ENCODE assay signal across 9 mouse cellular contexts in the genomic region with DNA sequence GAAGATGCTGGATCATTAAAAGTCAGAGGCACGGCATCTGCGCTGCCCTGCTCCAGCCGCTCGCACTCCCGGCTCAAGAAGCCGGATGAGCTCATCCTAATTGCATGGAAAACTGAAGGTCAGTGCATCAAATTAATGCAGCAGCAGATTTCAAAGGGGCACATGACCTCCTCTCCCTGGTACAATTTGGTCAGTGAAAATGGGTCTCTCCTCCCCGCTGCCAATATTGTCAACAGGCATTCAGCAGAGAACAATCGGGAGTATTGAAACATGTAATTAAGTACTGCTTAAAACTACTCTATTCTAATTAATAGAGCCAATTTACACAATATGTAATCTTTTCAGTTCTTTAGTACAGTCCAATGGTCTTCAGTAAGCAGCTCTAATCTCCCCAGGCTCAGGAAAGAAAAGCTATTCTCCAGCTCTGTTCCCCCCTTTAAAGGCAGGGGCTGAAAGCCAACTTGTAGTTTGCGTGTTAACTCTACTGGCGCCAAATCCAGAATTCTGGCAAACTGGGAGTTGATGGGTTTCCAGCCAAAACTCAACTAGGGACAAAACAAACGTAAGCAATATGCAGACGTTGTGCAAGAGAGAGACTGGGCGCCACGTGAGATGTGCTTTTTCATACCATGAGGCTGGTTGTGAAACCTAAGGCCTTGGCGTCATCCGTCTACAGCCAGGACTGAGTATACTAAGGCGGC.
DNase-seq lines count a peak whose midpoint lies in the region; ATAC-seq and TF ChIP-seq lines count a peak whose summit lies in the region.
"Had no signal": no experiment of that assay in that cellular context is flagged by ENCODE, and none has a peak within 500 bp of the region (broad histone marks: within the 10 kb centered on the region; RNA-seq: fewer than 3 reads in every experiment).

No protein-coding gene starts in this region.

- no peak overlapping the region for H3K9ac ChIP-seq in intestine, embryonic 14.5 days (ENCODE audit: low read length)
- no peak overlapping the region for H3K9ac ChIP-seq in intestine, embryonic 16.5 days (ENCODE audit: low read depth, low read length)
- H3K9ac ChIP-seq in hindbrain, postnatal 0 days (replicated peaks; ENCODE audit: low read length) = no peak overlapping the region
- no peak overlapping the region for H3K9ac ChIP-seq in midbrain, embryonic 15.5 days
- H3K9ac ChIP-seq: limb, embryonic 15.5 days had no signal

- H3K9me3 ChIP-seq in intestine, embryonic 14.5 days (ENCODE audit: control insufficient read depth, low read length) = no peaks in the 10 kb centered on the region
- H3K9me3 ChIP-seq in intestine, embryonic 16.5 days (ENCODE audit: control insufficient read depth, low read length) = no peaks in the 10 kb centered on the region
- no peaks in the 10 kb centered on the region for H3K9me3 ChIP-seq in forebrain, embryonic 10.5 days
- H3K9me3 ChIP-seq in hindbrain, postnatal 0 days (ENCODE audit: low read length) = no peaks in the 10 kb centered on the region
- H3K9me3 ChIP-seq in midbrain, embryonic 15.5 days = no peaks in the 10 kb centered on the region
- no peaks in the 10 kb centered on the region for H3K9me3 ChIP-seq in limb, embryonic 10.5 days (replicated peaks)
- H3K9me3 ChIP-seq: limb, embryonic 15.5 days had no signal

- H3K36me3 ChIP-seq in intestine, embryonic 14.5 days (ENCODE audit: control insufficient read depth, insufficient read depth, low read length) = peaks cover 28% of the 10 kb centered on the region
- H3K36me3 ChIP-seq in intestine, embryonic 16.5 days (ENCODE audit: control insufficient read depth, insufficient read depth, low read length) = no peaks in the 10 kb centered on the region; the same call in 1 of the 2 replicates
- 0 out of 2 replicates have a peak, but pooled peaks cover 2% of the 10 kb centered on the region for H3K36me3 ChIP-seq in forebrain, embryonic 10.5 days (replicated peaks)
- no peaks in the 10 kb centered on the region; the same call in 1 of the 2 replicates for H3K36me3 ChIP-seq in hindbrain, postnatal 0 days (ENCODE audit: insufficient read depth, low read length)
- H3K36me3 ChIP-seq in midbrain, embryonic 15.5 days (replicated peaks) = no peaks in the 10 kb centered on the region
- peaks cover 38% of the 10 kb centered on the region for H3K36me3 ChIP-seq in limb, embryonic 10.5 days

- WGBS in intestine, embryonic 14.5 days = 89% methylated on average over 17 of the region's 17 CpGs
- WGBS in intestine, embryonic 16.5 days = 80% methylated on average over 17 of the region's 17 CpGs
- whole genome bisulfite sequencing in forebrain, embryonic 10.5 days = 34% methylated on average over 17 of the region's 17 CpGs
- 37% methylated on average over 17 of the region's 17 CpGs for WGBS in hindbrain, postnatal 0 days
- WGBS in midbrain, embryonic 15.5 days = 27% methylated on average over 17 of the region's 17 CpGs
- WGBS in limb, embryonic 10.5 days = 93% methylated on average over 17 of the region's 17 CpGs

- H3K27ac ChIP-seq in intestine, embryonic 14.5 days (ENCODE audit: low read depth) = no peak overlapping the region
- no peak overlapping the region for H3K27ac ChIP-seq in intestine, embryonic 16.5 days (ENCODE audit: low read length)
- H3K27ac ChIP-seq in forebrain, embryonic 10.5 days = no peak overlapping the region
- no peak overlapping the region for H3K27ac ChIP-seq in hindbrain, postnatal 0 days
- peak overlapping the region; percentile 56 for H3K27ac ChIP-seq in midbrain, embryonic 15.5 days
- no peak overlapping the region for H3K27ac ChIP-seq in limb, embryonic 10.5 days
- H3K27ac ChIP-seq: limb, embryonic 15.5 days had no signal

- peaks cover 14% of the 10 kb centered on the region for H3K4me1 ChIP-seq in intestine, embryonic 14.5 days (replicated peaks; ENCODE audit: control insufficient read depth, insufficient read depth, low read length)
- peaks cover 5% of the 10 kb centered on the region; the same call in 1 of the 2 replicates for H3K4me1 ChIP-seq in intestine, embryonic 16.5 days (ENCODE audit: control insufficient read depth, insufficient read depth, low read length)
- H3K4me1 ChIP-seq in forebrain, embryonic 10.5 days = peaks cover 56% of the 10 kb centered on the region
- no peaks in the 10 kb centered on the region; the same call in none of the 2 replicates for H3K4me1 ChIP-seq in hindbrain, postnatal 0 days (ENCODE audit: insufficient read depth, low read length)
- H3K4me1 ChIP-seq in midbrain, embryonic 15.5 days = peaks cover 39% of the 10 kb centered on the region
- peaks cover 28% of the 10 kb centered on the region for H3K4me1 ChIP-seq in limb, embryonic 10.5 days

- TF ChIP-seq CTCF in hindbrain, postnatal 0 days (IDR thresholded peaks at IDR 0.05; ENCODE audit: low read depth) = no peak

- H3K27me3 ChIP-seq in intestine, embryonic 14.5 days (replicated peaks; ENCODE audit: control insufficient read depth, insufficient read depth, low read length) = no peaks in the 10 kb centered on the region
- no peaks in the 10 kb centered on the region for H3K27me3 ChIP-seq in intestine, embryonic 16.5 days (replicated peaks; ENCODE audit: control insufficient read depth, insufficient read depth, low read length)
- H3K27me3 ChIP-seq in forebrain, embryonic 10.5 days (ENCODE audit: poor library complexity, severe bottlenecking) = peaks cover 92% of the 10 kb centered on the region
- H3K27me3 ChIP-seq in hindbrain, postnatal 0 days (ENCODE audit: insufficient read depth, low read length) = no peaks in the 10 kb centered on the region
- H3K27me3 ChIP-seq in midbrain, embryonic 15.5 days (replicated peaks) = peaks cover 30% of the 10 kb centered on the region
- H3K27me3 ChIP-seq in limb, embryonic 10.5 days (ENCODE audit: low read depth, poor library complexity, severe bottlenecking) = no peaks in the 10 kb centered on the region
- H3K27me3 ChIP-seq: limb, embryonic 15.5 days had no signal

- no peak overlapping the region for H3K4me2 ChIP-seq in intestine, embryonic 14.5 days (ENCODE audit: low read length)
- no peak overlapping the region for H3K4me2 ChIP-seq in intestine, embryonic 16.5 days (ENCODE audit: low read depth, low read length)
- 0 out of 2 replicates have a peak overlapping the region, but pooled peaks have one; percentile 14 for H3K4me2 ChIP-seq in hindbrain, postnatal 0 days (ENCODE audit: low read depth, low read length)
- H3K4me2 ChIP-seq in midbrain, embryonic 15.5 days = no peak overlapping the region
- H3K4me2 ChIP-seq: limb, embryonic 15.5 days had no signal

- ATAC-seq in intestine, embryonic 14.5 days (replicated peaks; ENCODE audit: low FRiP score, low TSS enrichment, low read depth) = peak; percentile 52
- no peak for ATAC-seq in intestine, embryonic 16.5 days
- ATAC-seq in hindbrain, postnatal 0 days = peak; percentile 74
- peak; percentile 75 for ATAC-seq in midbrain, embryonic 15.5 days (replicated peaks)
- no peak for ATAC-seq in monocyte, adult 5-6 weeks (replicated peaks; ENCODE audit: insufficient number of reproducible peaks, low FRiP score, low TSS enrichment, poor library complexity, severe bottlenecking)

- no peak for DNase-seq in intestine, embryonic 14.5 days (ENCODE audit: low spot score)
- peak; percentile 65 for DNase-seq in forebrain, embryonic 10.5 days (ENCODE audit: extremely low spot score, low spot score)
- DNase-seq in hindbrain, postnatal 0 days (ENCODE audit: low spot score) = peak; percentile 67
- no peak for DNase-seq in kidney, postnatal 36 days
- DNase-seq in limb, embryonic 10.5 days (ENCODE audit: low spot score) = no peak

- H3K4me3 ChIP-seq in intestine, embryonic 14.5 days (ENCODE audit: low read depth, low read length) = no peak overlapping the region
- H3K4me3 ChIP-seq in intestine, embryonic 16.5 days (ENCODE audit: low read length) = no peak overlapping the region
- no peak overlapping the region for H3K4me3 ChIP-seq in forebrain, embryonic 10.5 days
- no peak overlapping the region for H3K4me3 ChIP-seq in hindbrain, postnatal 0 days (ENCODE audit: low read length)
- no peak overlapping the region for H3K4me3 ChIP-seq in midbrain, embryonic 15.5 days
- H3K4me3 ChIP-seq in limb, embryonic 10.5 days = no peak overlapping the region
- H3K4me3 ChIP-seq: limb, embryonic 15.5 days had no signal

Comparison
In these comparisons a context has a peak if more than half of its experiments do, and no peak if none do; other contexts are left out.
1. ATAC-seq: peak in intestine, embryonic 14.5 days (single experiment), hindbrain, postnatal 0 days (single experiment) and midbrain, embryonic 15.5 days (single experiment); none in intestine, embryonic 16.5 days (single experiment) and monocyte, adult 5-6 weeks (single experiment).
2. DNase-seq: peak in forebrain, embryonic 10.5 days (single experiment) and hindbrain, postnatal 0 days (single experiment); none in intestine, embryonic 14.5 days (single experiment), kidney, postnatal 36 days (0 of 2) and limb, embryonic 10.5 days (single experiment).